Mouse (Mus musculus) forebrain, embryonic 12.5 days (tissue): ENCODE results near the gene Tdrd5. TPM values are rescaled to one million over a fixed set of nuclear protein-coding genes. Genes with fewer than 3 reads are reported as not detected.

Experiments
- ATAC-seq: fragments of 200-750 bp; cut with Nextera tagmentation; 2 replicates; pipeline ENCODE4 v1.8.0; 2017; ENCODE audit warnings: moderate TSS enrichment; ENCODE audit not compliant: low FRiP score
- H3K27ac ChIP-seq: fragments of 300-500 bp; sonication (generic); 2 replicates; pipeline ENCODE4 v1.5.1; 2016; ENCODE audit warnings: mild to moderate bottlenecking
- H3K27me3 ChIP-seq: fragments of 300-500 bp; sonication (generic); 2 replicates; pipeline ENCODE4 v1.6.1; 2016; ENCODE audit warnings: mild to moderate bottlenecking
- H3K36me3 ChIP-seq: fragments of 300-500 bp; sonication (generic); replicated peaks from 2 replicates; pipeline ENCODE4 v1.6.1; 2016; ENCODE audit warnings: mild to moderate bottlenecking
- H3K4me1 ChIP-seq: fragments of 300-500 bp; sonication (generic); 2 replicates; pipeline ENCODE4 v1.6.1; 2016
- H3K4me2 ChIP-seq: fragments of 300-500 bp; sonication (generic); 2 replicates; pipeline ENCODE4 v1.6.1; 2016; ENCODE audit warnings: mild to moderate bottlenecking, moderate library complexity
- H3K4me3 ChIP-seq: fragments of 300-500 bp; sonication (generic); replicated peaks from 2 replicates; pipeline ENCODE4 v1.5.1; 2016; ENCODE audit warnings: mild to moderate bottlenecking
- H3K9ac ChIP-seq: fragments of 300-500 bp; sonication (generic); 2 replicates; pipeline ENCODE4 v1.6.1; 2016; ENCODE audit warnings: mild to moderate bottlenecking
- H3K9me3 ChIP-seq: fragments of 300-500 bp; sonication (generic); 2 replicates; pipeline ENCODE4 v1.6.1; 2016
- WGBS: fragments of 180-500 bp; shearing (Covaris S2); methylation state at CpG from one replicate; pipeline ENCODE4 v1.1.7; 2016; 5-methylcytosine and 5-hydroxymethylcytosine counted together
- polyA plus RNA-seq: library from polyadenylated mRNA; unstranded; fragments of >200 nt; fragmentation: Nextera tagmentation; extraction: Ambion mirVana; gene quantifications from 2 replicates; pipeline ENCODE4 v1.2.1, GENCODE M21; 2016

Gene Tdrd5
- polyA plus RNA-seq, 1 experiment from 2014 or later: 1.0 TPM

- Histone ChIP-seq H3K9me3 (no peaks in the 10 kb centered on the region), H3K9ac (no peak overlapping the region), H3K4me3 (no peak overlapping the region), H3K27ac (no peak overlapping the region), H3K27me3 (no peaks in the 10 kb centered on the region), H3K4me1 (peaks cover 11% of the 10 kb centered on the region), H3K36me3 (no peaks in the 10 kb centered on the region), H3K4me2 (no peak overlapping the region)
- WGBS: 59% methylated on average over 3 of the region's 3 CpGs
- ATAC-seq: no peak
Observed at GRCm38 (mm10) chr1:156217393-156217792, 86.1 kb downstream of the Tdrd5 start.

GRCm38 (mm10) chr1:156216249-156216648, 87.2 kb downstream of the Tdrd5 start:
- Histone ChIP-seq H3K36me3 (no peaks in the 10 kb centered on the region), H3K27ac (no peak overlapping the region), H3K4me1 (no peaks in the 10 kb centered on the region; the same call in 1 of the 2 replicates), H3K4me2 (no peak overlapping the region), H3K4me3 (no peak overlapping the region), H3K9ac (no peak overlapping the region), H3K9me3 (no peaks in the 10 kb centered on the region), H3K27me3 (no peaks in the 10 kb centered on the region)
- 74% methylated on average over 4 of the region's 4 CpGs for WGBS
- ATAC-seq: 0 out of 2 replicates have a peak, but pooled peaks have one; percentile 20

- 88% methylated on average over 8 of the region's 8 CpGs for WGBS
- Histone ChIP-seq H3K9ac (no peak overlapping the region), H3K36me3 (no peaks in the 10 kb centered on the region), H3K27me3 (no peaks in the 10 kb centered on the region), H3K9me3 (no peaks in the 10 kb centered on the region), H3K4me2 (no peak overlapping the region), H3K27ac (no peak overlapping the region), H3K4me3 (no peak overlapping the region), H3K4me1 (no peaks in the 10 kb centered on the region)
- no peak for ATAC-seq
Observed at GRCm38 (mm10) chr1:156214651-156215050, 88.8 kb downstream of the Tdrd5 start.

- WGBS: 95% methylated on average over 5 of the region's 5 CpGs
- ATAC-seq: no peak
- Histone ChIP-seq H3K4me1 (no peaks in the 10 kb centered on the region), H3K36me3 (no peaks in the 10 kb centered on the region), H3K9me3 (no peaks in the 10 kb centered on the region), H3K9ac (no peak overlapping the region), H3K4me2 (no peak overlapping the region), H3K27me3 (no peaks in the 10 kb centered on the region), H3K4me3 (no peak overlapping the region), H3K27ac (no peak overlapping the region)
Observed at GRCm38 (mm10) chr1:156212923-156213322, 90.5 kb downstream of the Tdrd5 start.

- H3K9ac ChIP-seq: no peak overlapping the region
- no peak overlapping the region for H3K4me2 ChIP-seq
- no peaks in the 10 kb centered on the region for H3K4me1 ChIP-seq
- no peak overlapping the region for H3K27ac ChIP-seq
- WGBS: 38% methylated on average over 6 of the region's 6 CpGs
- no peak for ATAC-seq
- H3K27me3 ChIP-seq: peaks cover 7% of the 10 kb centered on the region
- no peaks in the 10 kb centered on the region for H3K36me3 ChIP-seq
- H3K9me3 ChIP-seq: no peaks in the 10 kb centered on the region
- H3K4me3 ChIP-seq: no peak overlapping the region
Observed at GRCm38 (mm10) chr1:156211809-156212317, 91.6 kb downstream of the Tdrd5 start.

Other genes with a start within 250 kb of the Tdrd5 start
- 2.7 and 3.7 TPM in 2 replicates for gene Fam163a, start 98.6 kb downstream of the Tdrd5 start, polyA plus RNA-seq
- gene Nphs2, start 7.1 kb upstream of the Tdrd5 start, polyA plus RNA-seq: 0.08 and 0.23 TPM in 2 replicates
- 688 and 695 TPM in 2 replicates for gene Gm2000, start 62.4 kb upstream of the Tdrd5 start, polyA plus RNA-seq
- gene Axdnd1, start 117.5 kb upstream of the Tdrd5 start, polyA plus RNA-seq: 0.19 TPM in 1 of 2 replicates, not detected in the other
- 17.6 and 19.6 TPM in 2 replicates for gene Soat1, start 170.7 kb upstream of the Tdrd5 start, polyA plus RNA-seq
- 0.40 and 0.97 TPM in 2 replicates for gene Gm10031, start 220.3 kb upstream of the Tdrd5 start, polyA plus RNA-seq